ENCODE assay signal across 13 mouse cellular contexts in the genomic region with DNA sequence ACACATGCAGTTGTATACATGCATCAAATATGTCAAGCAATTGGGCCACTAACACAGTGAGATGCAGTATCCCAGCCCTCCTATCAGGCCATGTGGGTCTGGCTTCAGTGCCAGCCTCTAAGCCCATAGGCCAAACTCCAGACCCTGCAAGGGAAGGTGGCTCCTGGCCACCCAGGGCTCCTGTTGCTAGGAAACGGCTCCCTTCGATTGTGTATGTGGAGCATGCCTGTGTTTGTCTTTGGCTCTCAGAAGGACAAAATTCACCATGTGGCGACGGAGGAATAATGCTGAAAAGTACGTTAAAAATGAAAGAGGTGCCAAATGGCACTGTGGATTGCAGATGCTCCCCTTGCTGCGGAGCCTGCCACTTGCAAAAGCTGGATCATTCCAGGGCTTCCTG.
DNase-seq lines count a peak whose midpoint lies in the region; ATAC-seq and TF ChIP-seq lines count a peak whose summit lies in the region.
"Had no signal": no experiment of that assay in that cellular context is flagged by ENCODE, and none has a peak within 500 bp of the region (broad histone marks: within the 10 kb centered on the region; RNA-seq: fewer than 3 reads in every experiment).

No protein-coding gene starts in this region.

- ATAC-seq in forebrain, embryonic 13.5 days: peak; percentile 55; the same call in 1 of the 2 replicates
- ATAC-seq in neural tube, embryonic 13.5 days (ENCODE audit: low read depth): peak; percentile 75

- no peak overlapping the region for H3K4me2 ChIP-seq in forebrain, embryonic 13.5 days
- no peak overlapping the region for H3K4me2 ChIP-seq in neural tube, embryonic 13.5 days
- H3K4me2 ChIP-seq: embryonic facial prominence, embryonic 15.5 days had no signal

- no peak for TF ChIP-seq CTCF in kidney, adult 2 months (conservative IDR thresholded peaks at IDR 0.05; ENCODE audit: insufficient read depth, insufficient read length, low read depth, low read length)

- H3K9ac ChIP-seq in forebrain, embryonic 13.5 days: no peak overlapping the region; the same call in 1 of the 2 replicates
- H3K9ac ChIP-seq in neural tube, embryonic 13.5 days: no peak overlapping the region
- H3K9ac ChIP-seq: embryonic facial prominence, embryonic 15.5 days had no signal

- peak; percentile 31 to 40 for DNase-seq in cerebellum, postnatal 14 days
- no peak for DNase-seq in cerebellum, adult 9-11 months
- peak; percentile 26 for DNase-seq in layer of hippocampus, adult 9-10 months (ENCODE audit: low spot score)
- DNase-seq in natural killer cell, adult 2 months (ENCODE audit: low spot score in 2 of 2): no peak
- DNase-seq in urinary bladder, postnatal 25 days (ENCODE audit: low spot score): no peak
- no peak for DNase-seq in kidney, adult 2 months
- DNase-seq: heart, adult 2 months; kidney, adult 11 months; lung, adult 2 months had no signal

- H3K4me3 ChIP-seq in forebrain, embryonic 13.5 days: no peak overlapping the region
- H3K4me3 ChIP-seq in neural tube, embryonic 13.5 days: no peak overlapping the region
- H3K4me3 ChIP-seq in kidney, adult 2 months (ENCODE audit: insufficient read depth, low read depth, low read length): no peak overlapping the region
- H3K4me3 ChIP-seq: embryonic facial prominence, embryonic 15.5 days; heart, adult 2 months; myocyte had no signal

- no peak overlapping the region for H3K27ac ChIP-seq in forebrain, embryonic 13.5 days
- H3K27ac ChIP-seq in neural tube, embryonic 13.5 days (replicated peaks): no peak overlapping the region
- H3K27ac ChIP-seq in kidney, adult 2 months (ENCODE audit: insufficient read depth, low read depth, low read length): no peak overlapping the region
- H3K27ac ChIP-seq: embryonic facial prominence, embryonic 15.5 days; heart, adult 2 months had no signal

- H3K36me3 ChIP-seq in forebrain, embryonic 13.5 days (ENCODE audit: poor library complexity, severe bottlenecking): no peaks in the 10 kb centered on the region
- no peaks in the 10 kb centered on the region for H3K36me3 ChIP-seq in neural tube, embryonic 13.5 days
- H3K36me3 ChIP-seq in kidney, adult 2 months (ENCODE audit: control insufficient read depth, insufficient read depth, low read length): no peaks in the 10 kb centered on the region
- H3K36me3 ChIP-seq: embryonic facial prominence, embryonic 15.5 days had no signal

- H3K4me1 ChIP-seq in forebrain, embryonic 13.5 days: peaks cover 27% of the 10 kb centered on the region
- peaks cover 17% of the 10 kb centered on the region for H3K4me1 ChIP-seq in neural tube, embryonic 13.5 days (replicated peaks)
- no peaks in the 10 kb centered on the region for H3K4me1 ChIP-seq in kidney, adult 2 months (ENCODE audit: control insufficient read depth, insufficient read depth, low read length)

- no peaks in the 10 kb centered on the region for H3K27me3 ChIP-seq in forebrain, embryonic 13.5 days
- no peaks in the 10 kb centered on the region for H3K27me3 ChIP-seq in neural tube, embryonic 13.5 days
- H3K27me3 ChIP-seq in kidney, adult 2 months (replicated peaks; ENCODE audit: control insufficient read depth, insufficient read depth, low read length): no peaks in the 10 kb centered on the region
- H3K27me3 ChIP-seq: embryonic facial prominence, embryonic 15.5 days had no signal

- WGBS in forebrain, embryonic 13.5 days: 22% methylated on average over 6 of the region's 6 CpGs
- 32% methylated on average over 6 of the region's 6 CpGs for WGBS in neural tube, embryonic 13.5 days
- WGBS in kidney, adult 2 months: 83% methylated on average over 6 of the region's 6 CpGs

- no peaks in the 10 kb centered on the region for H3K9me3 ChIP-seq in forebrain, embryonic 13.5 days (replicated peaks)
- no peaks in the 10 kb centered on the region for H3K9me3 ChIP-seq in neural tube, embryonic 13.5 days
- H3K9me3 ChIP-seq: embryonic facial prominence, embryonic 15.5 days had no signal

- TF ChIP-seq POLR2A in kidney, adult 2 months (IDR thresholded peaks at IDR 0.05; ENCODE audit: low read depth, low read length): no peak

Comparison
In these comparisons a context has a peak if more than half of its experiments do, and no peak if none do; other contexts are left out.
1. DNase-seq: peak in cerebellum, postnatal 14 days (2 of 2) and layer of hippocampus, adult 9-10 months (single experiment); none in cerebellum, adult 9-11 months (single experiment), natural killer cell, adult 2 months (0 of 2), urinary bladder, postnatal 25 days (single experiment) and kidney, adult 2 months (single experiment).